Comparison of ENCODE assay signal across 8 mouse cellular contexts in the genomic region with DNA sequence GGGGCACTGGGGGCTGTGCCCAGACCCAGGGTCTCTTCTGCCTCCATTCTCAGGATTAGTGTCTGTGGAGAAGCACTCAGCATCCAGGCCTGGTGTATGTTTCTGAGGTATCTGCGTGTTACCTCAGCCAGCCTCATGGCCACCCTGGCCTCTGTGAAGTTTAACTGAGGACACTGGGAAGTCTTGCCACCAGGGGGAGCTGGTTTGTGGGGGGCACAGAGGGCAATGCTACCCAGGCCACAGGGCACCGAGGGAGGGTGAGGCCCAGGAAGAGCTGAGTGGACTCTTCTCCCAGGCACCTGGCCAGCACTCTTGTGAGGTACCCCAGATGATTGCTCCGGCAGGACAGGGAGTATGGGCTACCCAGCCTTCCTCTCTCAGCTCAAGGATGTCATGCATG. TPM values are rescaled to one million over a fixed set of nuclear protein-coding genes. Genes with fewer than 3 reads are reported as not detected.
DNase-seq lines count a peak whose midpoint lies in the region; ATAC-seq and TF ChIP-seq lines count a peak whose summit lies in the region.
"Had no signal": no experiment of that assay in that cellular context is flagged by ENCODE, and none has a peak within 500 bp of the region (broad histone marks: within the 10 kb centered on the region; RNA-seq: fewer than 3 reads in every experiment).

No protein-coding gene starts in this region.

- H3K4me1 ChIP-seq in spleen, adult 2 months (ENCODE audit: control insufficient read depth, insufficient read depth, insufficient read length): peaks cover 9% of the 10 kb centered on the region; the same call in 1 of the 2 replicates

- TF ChIP-seq POLR2A in spleen, adult 2 months (IDR thresholded peaks at IDR 0.05; ENCODE audit: low read depth, low read length): no peak

- no peak overlapping the region for H3K27ac ChIP-seq in layer of hippocampus, adult 2 months
- no peak overlapping the region for H3K27ac ChIP-seq in spleen, adult 2 months (ENCODE audit: insufficient read depth, low read length)
- H3K27ac ChIP-seq: hindbrain, embryonic 10.5 days had no signal

- WGBS in spleen, adult 2 months: 61% methylated on average over 3 of the region's 3 CpGs

- H3K4me3 ChIP-seq in layer of hippocampus, adult 2 months: no peak overlapping the region
- no peak overlapping the region for H3K4me3 ChIP-seq in spleen, adult 2 months (ENCODE audit: extremely low read depth, insufficient read depth, insufficient read length)
- H3K4me3 ChIP-seq: hindbrain, embryonic 10.5 days had no signal

- peak; percentile 40 to 42; a peak in 3 of 4 replicates for ATAC-seq in hematopoietic stem cell, adult 5-6 weeks (replicated peaks in 1 of 2; ENCODE audit: insufficient read depth in 1 of 2, low FRiP score in 2 of 2, low TSS enrichment in 1 of 2, low read depth in 1 of 2, poor library complexity in 2 of 2, severe bottlenecking in 2 of 2)

- H3K27me3 ChIP-seq in spleen, adult 2 months (ENCODE audit: control insufficient read depth, insufficient read depth, low read length): no peaks in the 10 kb centered on the region

- H3K36me3 ChIP-seq in spleen, adult 2 months (ENCODE audit: control insufficient read depth, insufficient read depth, low read length): no peaks in the 10 kb centered on the region
- H3K36me3 ChIP-seq: hindbrain, embryonic 10.5 days had no signal

- DNase-seq in layer of hippocampus, adult 2 months (ENCODE audit: low spot score in 2 of 2): no peak
- no peak for DNase-seq in layer of hippocampus, adult 9-10 months (ENCODE audit: low spot score)
- peak; percentile 62 for DNase-seq in adrenal gland, postnatal 10 days
- DNase-seq in spleen, adult 2 months (ENCODE audit: low read depth in 1 of 2, low spot score in 2 of 2): peak in 1 of 2 experiments; percentile 54
- no peak for DNase-seq in urinary bladder, adult 2 months (ENCODE audit: low spot score)
- DNase-seq in left cerebral cortex, adult 18-20 months (ENCODE audit: low spot score in 2 of 2): no peak

- TF ChIP-seq CTCF in layer of hippocampus, adult 2 months (conservative IDR thresholded peaks at IDR 0.05): peak; percentile 71
- TF ChIP-seq CTCF in spleen, adult 2 months (IDR thresholded peaks at IDR 0.05; ENCODE audit: extremely low read depth, insufficient read depth, insufficient read length, insufficient replicate concordance): peak; percentile 69; the same call in 1 of the 2 replicates

RNA-seq across cellular contexts. Expression of gene Selenon, which starts 31.5 kb away (rescaled TPM):
- total RNA-seq in layer of hippocampus, adult 2 months (2021): 10 to 100 TPM; 17.3 to 19.7 TPM
- total RNA-seq in adrenal gland, postnatal 10 days (2021): 10 to 100 TPM; 30.8 to 32.9 TPM
- 8.2 and 9.2 TPM in 2 replicates for total RNA-seq in hematopoietic stem cell, adult 5-6 weeks (2017)
- 8.0 and 8.3 TPM in 2 replicates for polyA plus RNA-seq in spleen, adult 2 months (2012; rRNA removed)
- 25.8 and 33.1 TPM in 2 replicates for polyA plus RNA-seq in urinary bladder, adult 2 months (2012; rRNA removed)
- 10 to 100 TPM; 23.1 to 25.7 TPM for total RNA-seq in left cerebral cortex, adult 18-20 months (2021)

RNA-seq across cellular contexts. Expression of gene Mtfr1l, which starts 48.3 kb away (rescaled TPM):
- 10 to 100 TPM; 69.3 to 72.5 TPM for total RNA-seq in layer of hippocampus, adult 2 months (2021)
- 100 to 1,000 TPM in 1 of 2 experiments, 10 to 100 TPM in 1; 99.7 to 124 TPM for total RNA-seq in adrenal gland, postnatal 10 days (2021)
- 51.8 and 71.4 TPM in 2 replicates for total RNA-seq in hematopoietic stem cell, adult 5-6 weeks (2017)
- polyA plus RNA-seq in spleen, adult 2 months (2012; rRNA removed): 37.4 and 55.2 TPM in 2 replicates
- 153 and 165 TPM in 2 replicates for polyA plus RNA-seq in urinary bladder, adult 2 months (2012; rRNA removed)
- total RNA-seq in left cerebral cortex, adult 18-20 months (2021): 10 to 100 TPM; 65.3 to 66.0 TPM
